Mouse (Mus musculus) midbrain, embryonic 16.5 days (tissue): ENCODE data around the gene Zmiz1. TPM values are rescaled to one million over a fixed set of nuclear protein-coding genes. Genes with fewer than 3 reads are reported as not detected.

Source experiments
- ATAC-seq: fragments of 200-750 bp; cut with Nextera tagmentation; 2 replicates; pipeline ENCODE4 v1.8.0; 2017; ENCODE audit warnings: moderate TSS enrichment
- H3K27ac ChIP-seq: fragments of 300-500 bp; sonication (generic); 2 replicates; pipeline ENCODE4 v1.5.1; 2014; ENCODE audit warnings: mild to moderate bottlenecking, low read length, mixed read lengths
- H3K27me3 ChIP-seq: fragments of 300-500 bp; sonication (generic); 2 replicates; pipeline ENCODE4 v1.6.1; 2014; ENCODE audit warnings: low read depth, low read length, mixed read lengths; ENCODE audit not compliant: control insufficient read depth, insufficient read depth
- H3K36me3 ChIP-seq: fragments of 300-500 bp; sonication (generic); 2 replicates; pipeline ENCODE4 v1.6.1; 2014; ENCODE audit warnings: mild to moderate bottlenecking, low read length, moderate library complexity, mixed read lengths; ENCODE audit not compliant: control insufficient read depth, insufficient read depth
- H3K4me1 ChIP-seq: fragments of 300-500 bp; sonication (generic); 2 replicates; pipeline ENCODE4 v1.6.1; 2014; ENCODE audit warnings: mild to moderate bottlenecking, low read length, mixed read lengths; ENCODE audit not compliant: control insufficient read depth, insufficient read depth
- H3K4me2 ChIP-seq: fragments of 300-500 bp; sonication (generic); 2 replicates; pipeline ENCODE4 v1.6.1; 2014; ENCODE audit warnings: mild to moderate bottlenecking, low read length, mixed read lengths
- H3K4me3 ChIP-seq: fragments of 300-500 bp; sonication (generic); 2 replicates; pipeline ENCODE4 v1.5.1; 2014; ENCODE audit warnings: low read depth, mild to moderate bottlenecking, low read length, moderate library complexity, mixed read lengths
- H3K9ac ChIP-seq: fragments of 300-500 bp; sonication (generic); 2 replicates; pipeline ENCODE4 v1.6.1; 2014; ENCODE audit warnings: low read depth, low read length, mixed read lengths
- H3K9me3 ChIP-seq: fragments of 300-500 bp; sonication (generic); replicated peaks from 2 replicates; pipeline ENCODE4 v1.6.1; 2014; ENCODE audit warnings: mild to moderate bottlenecking, low read length, mixed read lengths; ENCODE audit not compliant: control insufficient read depth, poor library complexity, severe bottlenecking
- WGBS: fragments of 180-500 bp; shearing (Covaris S2); extraction: QIAGEN DNeasy Blood & Tissue Kit; methylation state at CpG from one replicate; pipeline ENCODE4 v1.1.7; 2014; 5-methylcytosine and 5-hydroxymethylcytosine counted together
- polyA plus RNA-seq: library from polyadenylated mRNA; unstranded; fragments of >200 nt; fragmentation: Nextera tagmentation; extraction: Ambion mirVana; gene quantifications from 2 replicates; pipeline ENCODE4 v1.2.1, GENCODE M21; 2015

Zmiz1 gene
- polyA plus RNA-seq, 1 experiment from 2014 or later = 54.2 TPM

- Histone ChIP-seq H3K4me3 (no peak overlapping the region), H3K36me3 (peaks cover 5% of the 10 kb centered on the region; the same call in 1 of the 2 replicates), H3K27me3 (no peaks in the 10 kb centered on the region), H3K9me3 (no peaks in the 10 kb centered on the region), H3K27ac (peak overlapping the region; percentile 82), H3K4me2 (no peak overlapping the region; the same call in 1 of the 2 replicates), H3K4me1 (peaks cover 31% of the 10 kb centered on the region), H3K9ac (0 out of 2 replicates have a peak overlapping the region, but pooled peaks have one; percentile 12)
- 49% methylated on average over 8 of the region's 8 CpGs for WGBS
- ATAC-seq = no peak
These were observed 134.9 kb downstream of the Zmiz1 start for GRCm38 (mm10) chr14:25593876-25594275.

GRCm38 (mm10) chr14:25594611-25595010, 135.6 kb downstream of the Zmiz1 start:
- Histone ChIP-seq H3K4me1 (peaks cover 25% of the 10 kb centered on the region), H3K4me2 (no peak overlapping the region), H3K4me3 (no peak overlapping the region), H3K27ac (peak overlapping the region; percentile 82), H3K9ac (no peak overlapping the region), H3K27me3 (no peaks in the 10 kb centered on the region), H3K36me3 (peaks cover 6% of the 10 kb centered on the region; the same call in 1 of the 2 replicates), H3K9me3 (no peaks in the 10 kb centered on the region)
- ATAC-seq = no peak
- WGBS = 54% methylated on average over 4 of the region's 4 CpGs

GRCm38 (mm10) chr14:25598960-25599359, 140.0 kb downstream of the Zmiz1 start:
- Histone ChIP-seq H3K4me3 (no peak overlapping the region), H3K36me3 (peaks cover 6% of the 10 kb centered on the region; the same call in 1 of the 2 replicates), H3K27me3 (no peaks in the 10 kb centered on the region), H3K4me2 (no peak overlapping the region), H3K9me3 (no peaks in the 10 kb centered on the region), H3K27ac (peak overlapping the region; percentile 48), H3K4me1 (peaks cover 20% of the 10 kb centered on the region), H3K9ac (no peak overlapping the region)
- ATAC-seq = no peak
- 83% methylated on average over 6 of the region's 6 CpGs for WGBS

- H3K9me3 ChIP-seq = no peaks in the 10 kb centered on the region
- no peak overlapping the region for H3K4me2 ChIP-seq
- 0 out of 2 replicates have a peak overlapping the region, but pooled peaks have one; percentile 12 for H3K27ac ChIP-seq
- H3K9ac ChIP-seq = no peak overlapping the region
- ATAC-seq = no peak
- H3K4me3 ChIP-seq = no peak overlapping the region
- H3K27me3 ChIP-seq = no peaks in the 10 kb centered on the region
- peaks cover 17% of the 10 kb centered on the region for H3K4me1 ChIP-seq
- H3K36me3 ChIP-seq = peaks cover 6% of the 10 kb centered on the region; the same call in 1 of the 2 replicates
- 85% methylated on average over 12 of the region's 12 CpGs for WGBS
These were observed 140.9 kb downstream of the Zmiz1 start for GRCm38 (mm10) chr14:25599934-25600333.

- no peaks in the 10 kb centered on the region for H3K27me3 ChIP-seq
- 78% methylated on average over 7 of the region's 7 CpGs for WGBS
- no peak overlapping the region for H3K4me3 ChIP-seq
- ATAC-seq = no peak
- H3K9me3 ChIP-seq = no peaks in the 10 kb centered on the region
- H3K4me2 ChIP-seq = no peak overlapping the region
- H3K4me1 ChIP-seq = peaks cover 18% of the 10 kb centered on the region
- H3K27ac ChIP-seq = no peak overlapping the region
- peaks cover 6% of the 10 kb centered on the region; the same call in 1 of the 2 replicates for H3K36me3 ChIP-seq
- no peak overlapping the region for H3K9ac ChIP-seq
These were observed 141.4 kb downstream of the Zmiz1 start for GRCm38 (mm10) chr14:25600358-25600757.

- no peak for ATAC-seq
- Histone ChIP-seq H3K9me3 (no peaks in the 10 kb centered on the region), H3K4me2 (no peak overlapping the region), H3K9ac (no peak overlapping the region), H3K27ac (no peak overlapping the region), H3K36me3 (peaks cover 6% of the 10 kb centered on the region; the same call in 1 of the 2 replicates), H3K27me3 (no peaks in the 10 kb centered on the region), H3K4me1 (peaks cover 24% of the 10 kb centered on the region), H3K4me3 (no peak overlapping the region)
- 57% methylated on average over 2 of the region's 2 CpGs for WGBS
These were observed 142.0 kb downstream of the Zmiz1 start for GRCm38 (mm10) chr14:25600951-25601350.

GRCm38 (mm10) chr14:25602018-25602417, 143.0 kb downstream of the Zmiz1 start:
- no peaks in the 10 kb centered on the region for H3K9me3 ChIP-seq
- H3K4me3 ChIP-seq = no peak overlapping the region
- 91% methylated on average over 2 of the region's 2 CpGs for WGBS
- H3K27ac ChIP-seq = no peak overlapping the region
- H3K27me3 ChIP-seq = no peaks in the 10 kb centered on the region
- H3K4me1 ChIP-seq = peaks cover 34% of the 10 kb centered on the region
- no peak overlapping the region for H3K4me2 ChIP-seq
- H3K9ac ChIP-seq = no peak overlapping the region
- H3K36me3 ChIP-seq = peaks cover 6% of the 10 kb centered on the region; the same call in 1 of the 2 replicates
- no peak for ATAC-seq

GRCm38 (mm10) chr14:25604395-25605142, 145.6 kb downstream of the Zmiz1 start:
- peaks cover 44% of the 10 kb centered on the region for H3K4me1 ChIP-seq
- no peak overlapping the region for H3K9ac ChIP-seq
- H3K9me3 ChIP-seq = no peaks in the 10 kb centered on the region
- no peak overlapping the region for H3K4me3 ChIP-seq
- 7% methylated on average over 15 of the region's 18 CpGs for WGBS
- H3K36me3 ChIP-seq = no peaks in the 10 kb centered on the region
- no peak overlapping the region for H3K27ac ChIP-seq
- H3K4me2 ChIP-seq = no peak overlapping the region
- no peaks in the 10 kb centered on the region for H3K27me3 ChIP-seq
- no peak for ATAC-seq

GRCm38 (mm10) chr14:25606372-25607140, 147.6 kb downstream of the Zmiz1 start:
- Histone ChIP-seq H3K9ac (peak overlapping the region; percentile 95), H3K9me3 (no peaks in the 10 kb centered on the region), H3K36me3 (no peaks in the 10 kb centered on the region), H3K27ac (peak overlapping the region; percentile 98), H3K4me2 (peak overlapping the region; percentile 98), H3K4me3 (peak overlapping the region; percentile 84), H3K27me3 (no peaks in the 10 kb centered on the region), H3K4me1 (peaks cover 61% of the 10 kb centered on the region)
- under 1% methylated on average over 30 of the region's 31 CpGs for WGBS
- ATAC-seq = peak; percentile 21
